Mouse (Mus musculus) embryonic facial prominence, embryonic 15.5 days (tissue): ENCODE results near the gene Erbb3. TPM values are rescaled to one million over a fixed set of nuclear protein-coding genes. Genes with fewer than 3 reads are reported as not detected.
A peak's percentile ranks its signal among the peaks of the same experiment; 100 is the strongest.
"Not testable (repeated sequence)": the region's sequence is repeated elsewhere in the genome, so short reads cannot be mapped to it uniquely, and the experiment has no call there.

Experiments
- ATAC-seq: fragments of 200-750 bp; cut with Nextera tagmentation; 2 replicates; pipeline ENCODE4 v1.8.0; 2017; ENCODE audit warnings: low read depth, moderate TSS enrichment; ENCODE audit not compliant: insufficient number of reproducible peaks, low FRiP score, low TSS enrichment
- H3K27ac ChIP-seq: fragments of 300-500 bp; sonication (generic); replicated peaks from 2 replicates; pipeline ENCODE4 v1.5.1; 2015; ENCODE audit warnings: mild to moderate bottlenecking, inconsistent platforms
- H3K27me3 ChIP-seq: fragments of 300-500 bp; sonication (generic); 2 replicates; pipeline ENCODE4 v1.6.1; 2015; ENCODE audit warnings: inconsistent platforms
- H3K36me3 ChIP-seq: fragments of 300-500 bp; sonication (generic); 2 replicates; pipeline ENCODE4 v1.6.1; 2015; ENCODE audit warnings: mild to moderate bottlenecking, inconsistent platforms
- H3K4me1 ChIP-seq: fragments of 300-500 bp; sonication (generic); 2 replicates; pipeline ENCODE4 v1.6.1; 2015; ENCODE audit warnings: inconsistent platforms
- H3K4me2 ChIP-seq: fragments of 300-500 bp; sonication (generic); replicated peaks from 2 replicates; pipeline ENCODE4 v1.6.1; 2015; ENCODE audit warnings: mild to moderate bottlenecking, inconsistent platforms
- H3K4me3 ChIP-seq: fragments of 300-500 bp; sonication (generic); replicated peaks from 2 replicates; pipeline ENCODE4 v1.5.1; 2015; ENCODE audit warnings: mild to moderate bottlenecking, inconsistent platforms
- H3K9ac ChIP-seq: fragments of 300-500 bp; sonication (generic); 2 replicates; pipeline ENCODE4 v1.6.1; 2015; ENCODE audit warnings: inconsistent platforms
- H3K9me3 ChIP-seq: fragments of 300-500 bp; sonication (generic); replicated peaks from 2 replicates; pipeline ENCODE4 v1.6.1; 2016; ENCODE audit warnings: inconsistent platforms
- WGBS: fragments of 180-500 bp; shearing (Covaris S2); methylation state at CpG from one replicate; pipeline ENCODE4 v1.1.7; 2015; 5-methylcytosine and 5-hydroxymethylcytosine counted together
- polyA plus RNA-seq: library from polyadenylated mRNA; unstranded; fragments of >200 nt; fragmentation: Nextera tagmentation; extraction: Ambion mirVana; gene quantifications from 2 replicates; pipeline ENCODE4 v1.2.1, GENCODE M21; 2015

Gene Erbb3
- 23.9 and 25.8 TPM in 2 replicates for polyA plus RNA-seq

DNA sequence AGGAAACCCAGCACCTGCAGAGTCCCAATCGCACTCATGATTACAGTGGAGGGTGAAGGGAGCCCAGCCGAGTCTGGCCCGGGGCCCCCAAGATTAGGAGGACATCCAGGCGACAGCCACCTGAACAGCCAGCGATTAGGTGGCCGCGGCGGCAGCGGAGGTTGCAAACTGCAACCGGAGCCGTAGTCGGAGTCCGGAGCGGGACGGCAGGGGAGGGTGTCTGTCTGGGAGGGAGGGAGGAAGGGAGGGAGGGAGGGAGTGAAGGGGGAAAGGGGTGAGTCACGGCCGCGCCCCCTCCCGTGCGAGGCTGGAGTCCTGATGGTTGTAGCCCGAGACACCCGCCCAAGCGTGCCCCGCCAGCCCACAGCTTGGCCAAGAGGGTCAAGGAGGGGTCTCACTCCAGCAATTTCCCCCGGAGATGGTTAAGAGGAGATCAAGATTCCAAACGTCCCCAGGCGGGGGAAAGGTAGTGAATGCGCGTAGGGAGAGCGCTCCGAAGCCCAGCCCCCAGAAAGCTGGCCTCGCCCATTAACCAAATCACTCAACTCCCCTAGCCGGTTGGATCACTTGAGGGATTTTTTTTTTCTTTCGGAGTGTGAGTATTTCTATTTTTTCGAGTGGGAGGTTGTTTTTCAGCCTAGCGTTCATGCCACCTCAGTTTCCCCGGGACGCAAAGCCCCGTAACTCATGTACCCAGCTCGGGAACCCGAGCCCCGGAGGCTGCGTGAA, at the start of gene Erbb3:
Gene Erbb3 (minus strand): TSS at position 189 of the 729 bp plus-strand sequence.
- Histone ChIP-seq H3K4me2 (peak within 1 kb of the TSS; percentile 83), H3K27me3 (peaks cover 32% of the 10 kb centered on the region), H3K4me1 (peaks cover 28% of the 10 kb centered on the region), H3K9me3 (no peaks in the 10 kb centered on the region), H3K4me3 (peak within 1 kb of the TSS; percentile 64), H3K27ac (peak within 1 kb of the TSS; percentile 92), H3K9ac (peak within 1 kb of the TSS; percentile 48), H3K36me3 (no peaks in the 10 kb centered on the region)
- ATAC-seq: peak; percentile 52
- WGBS: under 1% methylated on average over 43 of the region's 43 CpGs

GRCm38 (mm10) chr10:128637011-128637410, 47.6 kb upstream of the Erbb3 start:
- Histone ChIP-seq H3K9ac (no peak overlapping the region), H3K4me1 (0 out of 2 replicates have a peak, but pooled peaks cover 2% of the 10 kb centered on the region), H3K4me3 (no peak overlapping the region), H3K27me3 (no peaks in the 10 kb centered on the region), H3K9me3 (no peaks in the 10 kb centered on the region), H3K36me3 (peaks cover 29% of the 10 kb centered on the region), H3K27ac (no peak overlapping the region), H3K4me2 (no peak overlapping the region)
- 20% methylated on average over 11 of the region's 11 CpGs for WGBS
- no peak for ATAC-seq

GRCm38 (mm10) chr10:128636561-128636960, 47.1 kb upstream of the Erbb3 start:
- Histone ChIP-seq H3K4me3 (no peak overlapping the region), H3K4me2 (no peak overlapping the region), H3K4me1 (no peaks in the 10 kb centered on the region), H3K36me3 (peaks cover 28% of the 10 kb centered on the region), H3K27ac (no peak overlapping the region), H3K9ac (no peak overlapping the region), H3K9me3 (no peaks in the 10 kb centered on the region), H3K27me3 (no peaks in the 10 kb centered on the region)
- ATAC-seq: no peak
- WGBS: 52% methylated on average over 6 of the region's 6 CpGs

DNA sequence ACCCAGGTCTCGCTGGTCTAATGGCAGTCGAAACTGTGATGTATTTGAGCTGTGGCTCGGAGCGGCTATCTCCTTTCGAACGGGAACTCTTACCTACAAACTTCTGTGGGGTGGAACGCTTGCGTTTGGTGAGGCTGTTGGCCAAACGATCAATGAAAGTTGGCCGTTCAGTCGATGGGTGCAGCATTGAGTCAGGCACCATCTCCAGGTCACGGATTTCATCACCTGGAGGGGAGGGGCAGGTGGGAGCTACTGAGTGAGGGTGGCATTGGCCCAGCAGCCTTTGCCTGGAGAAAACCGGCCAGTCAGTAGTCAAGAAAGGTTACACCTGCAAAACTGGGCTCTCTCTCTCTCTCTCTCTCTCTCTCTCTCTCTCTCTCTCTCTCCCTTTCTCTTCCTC, 46.2 kb upstream of the Erbb3 start:
- Histone ChIP-seq H3K4me2 (no peak overlapping the region), H3K27me3 (no peaks in the 10 kb centered on the region), H3K36me3 (peaks cover 21% of the 10 kb centered on the region), H3K4me1 (no peaks in the 10 kb centered on the region), H3K9me3 (no peaks in the 10 kb centered on the region), H3K9ac (no peak overlapping the region), H3K27ac (no peak overlapping the region), H3K4me3 (no peak overlapping the region)
- ATAC-seq: no peak
- 94% methylated on average over 13 of the region's 13 CpGs for WGBS

- no peak overlapping the region for H3K27ac ChIP-seq
- no peaks in the 10 kb centered on the region for H3K9me3 ChIP-seq
- H3K4me2 ChIP-seq: no peak overlapping the region
- H3K4me1 ChIP-seq: no peaks in the 10 kb centered on the region
- peaks cover 21% of the 10 kb centered on the region for H3K36me3 ChIP-seq
- H3K4me3 ChIP-seq: no peak overlapping the region
- ATAC-seq: no peak
- no peaks in the 10 kb centered on the region for H3K27me3 ChIP-seq
- 23% methylated on average over 6 of the region's 6 CpGs for WGBS
- no peak overlapping the region for H3K9ac ChIP-seq
Measured at GRCm38 (mm10) chr10:128631571-128631970, 42.1 kb upstream of the Erbb3 start.

DNA sequence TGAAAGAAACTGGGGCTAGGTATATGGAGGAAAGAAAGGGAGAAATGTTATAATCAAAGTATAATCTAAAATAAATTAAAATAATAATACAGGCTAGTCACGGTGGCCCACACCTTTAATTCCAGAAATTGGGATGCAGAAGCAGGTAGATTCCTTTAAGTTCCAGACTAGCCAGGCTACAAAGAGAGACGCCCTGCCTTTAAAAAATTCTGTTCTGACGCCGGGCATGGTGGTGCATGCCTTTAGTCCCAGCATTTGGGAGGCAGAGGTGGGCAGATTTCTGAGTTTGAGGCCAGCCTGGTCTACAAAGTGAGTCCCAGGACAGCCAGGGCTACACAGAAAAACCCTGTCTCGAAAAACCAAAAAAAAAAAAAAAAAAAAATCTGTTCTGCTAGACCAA, 40.9 kb upstream of the Erbb3 start:
- H3K4me2 ChIP-seq, H3K27me3 ChIP-seq, H3K4me3 ChIP-seq, H3K9ac ChIP-seq, H3K4me1 ChIP-seq, H3K9me3 ChIP-seq, ATAC-seq, H3K27ac ChIP-seq: not testable (repeated sequence)
- peaks cover 16% of the 10 kb centered on the region for H3K36me3 ChIP-seq
- 69% methylated on average over 5 of the region's 5 CpGs for WGBS

GRCm38 (mm10) chr10:128629746-128630145, 40.3 kb upstream of the Erbb3 start:
- no peaks in the 10 kb centered on the region for H3K9me3 ChIP-seq
- H3K27me3 ChIP-seq: no peaks in the 10 kb centered on the region
- no peak overlapping the region for H3K4me2 ChIP-seq
- H3K36me3 ChIP-seq: peaks cover 14% of the 10 kb centered on the region
- H3K4me3 ChIP-seq: no peak overlapping the region
- ATAC-seq: no peak
- H3K4me1 ChIP-seq: peaks cover 7% of the 10 kb centered on the region
- no peak overlapping the region for H3K9ac ChIP-seq
- no peak overlapping the region for H3K27ac ChIP-seq
- 74% methylated on average over 2 of the region's 2 CpGs for WGBS

GRCm38 (mm10) chr10:128627398-128628317, 38.2 kb upstream of the Erbb3 start:
- no peak for ATAC-seq
- Histone ChIP-seq H3K9me3 (no peaks in the 10 kb centered on the region), H3K9ac (no peak overlapping the region), H3K4me1 (peaks cover 7% of the 10 kb centered on the region), H3K27ac (no peak overlapping the region), H3K4me3 (no peak overlapping the region), H3K27me3 (no peaks in the 10 kb centered on the region), H3K4me2 (no peak overlapping the region), H3K36me3 (peaks cover 23% of the 10 kb centered on the region)
- WGBS: 73% methylated on average over 10 of the region's 10 CpGs

- WGBS: under 1% methylated on average over 40 of the region's 40 CpGs
- peak within 1 kb of the TSS; percentile 95 for H3K4me3 ChIP-seq
- H3K27me3 ChIP-seq: no peaks in the 10 kb centered on the region
- H3K27ac ChIP-seq: peak within 1 kb of the TSS; percentile 79
- H3K4me1 ChIP-seq: peaks cover 7% of the 10 kb centered on the region
- peaks cover 24% of the 10 kb centered on the region for H3K36me3 ChIP-seq
- peak within 1 kb of the TSS; percentile 98 for H3K9ac ChIP-seq
- H3K9me3 ChIP-seq: no peaks in the 10 kb centered on the region
- H3K4me2 ChIP-seq: peak within 1 kb of the TSS; percentile 78
- ATAC-seq: peak; percentile 95
Measured at GRCm38 (mm10) chr10:128626311-128627310, 37.2 kb upstream of the Erbb3 start, which contains the start of gene Rps26. Gene Rps26 (minus strand): TSS chr10:128626747.

DNA sequence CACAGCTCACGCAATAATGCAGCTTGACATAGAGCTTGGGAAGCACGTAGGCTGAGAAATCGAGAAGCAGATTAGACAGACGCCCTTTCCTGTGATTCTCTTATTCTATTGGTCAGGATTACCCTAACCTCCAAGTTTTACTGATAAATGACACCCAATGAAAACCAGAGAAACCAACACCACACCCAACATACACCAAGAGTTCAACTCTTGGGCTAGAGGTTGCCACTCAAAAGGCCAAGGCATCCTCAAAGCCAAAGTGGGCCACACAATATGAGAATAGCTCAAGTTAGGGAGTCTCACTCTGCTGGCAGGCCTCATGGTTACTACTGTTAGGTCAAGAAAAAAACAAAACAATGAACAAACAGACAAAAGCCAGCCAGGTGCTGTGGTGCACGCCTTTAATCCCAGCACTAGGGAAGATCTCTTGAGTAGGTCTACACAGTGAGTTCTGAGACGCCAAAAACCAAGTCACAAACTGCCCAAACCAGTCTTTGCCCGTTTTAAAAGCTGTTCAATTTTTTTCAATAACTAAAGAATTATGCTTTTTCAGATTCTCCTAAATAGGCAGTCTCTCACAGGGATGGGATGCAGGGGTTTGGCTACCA, 35.9 kb upstream of the Erbb3 start:
- Histone ChIP-seq H3K4me3 (peak overlapping the region; percentile 95), H3K36me3 (peaks cover 24% of the 10 kb centered on the region), H3K27ac (peak overlapping the region; percentile 79), H3K4me1 (peaks cover 7% of the 10 kb centered on the region), H3K27me3 (no peaks in the 10 kb centered on the region), H3K9me3 (no peaks in the 10 kb centered on the region), H3K4me2 (peak overlapping the region; percentile 78), H3K9ac (peak overlapping the region; percentile 98)
- ATAC-seq: no peak
- 40% methylated on average over 7 of the region's 7 CpGs for WGBS
